ENCODE assay signal across 8 mouse cellular contexts in the genomic region with DNA sequence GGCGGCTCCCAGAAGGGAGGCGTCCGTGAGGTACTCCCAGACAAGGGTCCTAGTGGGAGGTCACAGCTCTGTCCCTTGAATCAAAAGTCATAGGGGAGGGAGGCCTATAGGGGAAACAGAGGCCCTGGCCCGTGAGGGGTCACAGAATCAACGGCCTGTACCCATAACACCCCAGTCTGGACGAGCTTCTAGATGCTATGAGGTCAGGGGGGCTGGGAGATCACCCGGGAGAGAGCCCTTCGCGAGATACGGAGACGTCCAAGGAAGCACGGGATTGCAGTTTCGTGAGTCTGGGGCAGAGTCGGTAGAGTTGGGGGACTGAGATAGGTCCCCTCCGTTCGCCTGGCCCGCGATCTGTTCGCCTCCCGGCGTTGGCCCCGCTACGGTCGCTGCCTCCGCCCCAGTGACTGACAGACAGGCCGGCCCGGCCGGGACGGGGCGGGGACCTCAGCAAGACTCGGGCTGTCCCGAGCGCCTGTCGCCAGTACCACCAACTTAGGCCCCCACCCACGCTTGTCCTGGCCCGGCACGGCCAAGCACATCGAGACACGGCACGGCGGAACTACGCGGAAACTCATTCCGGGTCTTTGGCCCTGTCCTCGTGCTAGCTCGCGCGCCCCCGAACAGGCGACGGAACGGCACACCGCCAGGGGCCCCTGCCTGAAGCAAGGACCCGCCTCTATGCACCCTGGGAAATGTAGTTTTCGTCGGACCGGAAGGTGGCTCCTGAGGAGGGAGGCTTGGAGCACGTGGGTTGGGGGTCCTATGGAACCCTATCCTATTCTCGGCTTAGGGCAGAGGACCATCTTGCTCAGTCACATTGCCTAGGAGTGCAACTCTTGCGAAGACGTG. TPM values are rescaled to one million over a fixed set of nuclear protein-coding genes. Genes with fewer than 3 reads are reported as not detected.
DNase-seq lines count a peak whose midpoint lies in the region; ATAC-seq and TF ChIP-seq lines count a peak whose summit lies in the region.

A gene (minus strand): TSS at position 409 of the 852 bp plus-strand sequence.

- in situ Hi-C loops in Patski (cut with MboI; ENCODE audit: low pct_unique_long_range_greater_than_20kb): no loop called here

- H3K4me1 ChIP-seq in hindbrain, embryonic 14.5 days (replicated peaks; ENCODE audit: control insufficient read depth, insufficient read depth, low read length): peaks cover 39% of the 10 kb centered on the region

- H3K9me3 ChIP-seq in hindbrain, embryonic 14.5 days (ENCODE audit: control insufficient read depth, low read length): no peaks in the 10 kb centered on the region

- DNase-seq in Patski (ENCODE audit: low read depth, low spot score): peak; percentile 41
- peak; percentile 93 to 95 for DNase-seq in cerebellum, postnatal 14 days
- DNase-seq in frontal cortex, postnatal 25 days (ENCODE audit: low spot score in 2 of 2): peak; percentile 86 to 89
- DNase-seq in hindbrain, embryonic 14.5 days (ENCODE audit: low spot score): peak; percentile 94
- DNase-seq in layer of hippocampus, postnatal 36 days: peak; percentile 95 to 97
- peak; percentile 94 for DNase-seq in lung, postnatal 36 days
- DNase-seq in retina, postnatal 1 day: peak; percentile 96
- DNase-seq in urinary bladder, adult 18-20 months (ENCODE audit: low spot score in 2 of 2): peak; percentile 86 to 99

- POLR2A ChIA-PET in Patski (lab: Charles Lee): interaction anchor here (1.0 kb wide), 2 partner anchors 9 to 102 kb away, joined by 3 read pairs; no protein-coding TSS in a partner anchor

- no peaks in the 10 kb centered on the region for H3K27me3 ChIP-seq in Patski
- H3K27me3 ChIP-seq in hindbrain, embryonic 14.5 days (ENCODE audit: control insufficient read depth, insufficient read depth, low read length): no peaks in the 10 kb centered on the region

- ATAC-seq in Patski: peak; percentile 74
- peak; percentile 95 for ATAC-seq in hindbrain, embryonic 14.5 days (ENCODE audit: low FRiP score)

- peak within 1 kb of the TSS; percentile 98 for H3K4me2 ChIP-seq in hindbrain, embryonic 14.5 days (replicated peaks)

- TF ChIP-seq CTCF in Patski (IDR thresholded peaks at IDR 0.05): no peak

- CTCF ChIA-PET in Patski (lab: Charles Lee): no interaction called here

- H3K36me3 ChIP-seq in hindbrain, embryonic 14.5 days (replicated peaks; ENCODE audit: control insufficient read depth, insufficient read depth): peaks cover 22% of the 10 kb centered on the region

- peak within 1 kb of the TSS; percentile 75 for H3K9ac ChIP-seq in hindbrain, embryonic 14.5 days

- H3K27ac ChIP-seq in hindbrain, embryonic 14.5 days: peak within 1 kb of the TSS; percentile 81

- peak within 1 kb of the TSS; percentile 83 for H3K4me3 ChIP-seq in hindbrain, embryonic 14.5 days (replicated peaks; ENCODE audit: low read length)

- WGBS in hindbrain, embryonic 14.5 days: under 1% methylated on average over 61 of the region's 61 CpGs

RNA-seq across cellular contexts. Expression of the gene that starts here (rescaled TPM):
- polyA plus RNA-seq in Patski (2021): 51.9 TPM
- polyA plus RNA-seq in hindbrain, embryonic 14.5 days (2014; fragmentation: Nextera tagmentation; extraction: Ambion mirVana): 55.1 and 56.5 TPM in 2 replicates
- 100 to 1,000 TPM; 120 to 130 TPM for total RNA-seq in layer of hippocampus, postnatal 36 days (2021)

Comparison
In these comparisons a context has a peak if more than half of its experiments do, and no peak if none do; other contexts are left out.
1. Peak in every context shown above with its lines: DNase-seq, ATAC-seq, H3K4me3 ChIP-seq and H3K27ac ChIP-seq.
2. DNase-seq: peak in every context shown above with its lines; median percentile 96 in layer of hippocampus, postnatal 36 days; 96 in retina, postnatal 1 day; 94 in cerebellum, postnatal 14 days; 94 in hindbrain, embryonic 14.5 days; 94 in lung, postnatal 36 days; 92 in urinary bladder, adult 18-20 months; 88 in frontal cortex, postnatal 25 days; 41 in Patski.